Mouse (Mus musculus) megakaryocyte, adult 5-6 weeks (primary cell): ENCODE results near the gene Magi3. TPM values are rescaled to one million over a fixed set of nuclear protein-coding genes. Genes with fewer than 3 reads are reported as not detected.

Experiments
- ATAC-seq: 2 replicates; pipeline ENCODE4 v1.8.0; 2016; ENCODE audit warnings: mild to moderate bottlenecking, inconsistent platforms; ENCODE audit not compliant: poor library complexity, severe bottlenecking
- total RNA-seq, 2 experiments: library from RNA; stranded (forward) in 1 of 2; stranded (reverse) in 1 of 2; fragments of 153-499, 151-499 nt in 1 of 2; fragments of 221-1000, 200-1000 nt in 1 of 2; gene quantifications; 2 replicates each; pipeline versions ENCODE4 v1.2.3 to v1.2.4; 2015 to 2017

The Magi3 gene
- total RNA-seq, 2 experiments from 2014 or later, result 4.7 to 10.9 TPM

GRCm38 (mm10) chr3:104218926-104219325, 1.2 kb downstream of the Magi3 start:
- ATAC-seq, result peak; percentile 14; the same call in 1 of the 2 replicates

GRCm38 (mm10) chr3:104189823-104190222, 30.4 kb downstream of the Magi3 start:
- ATAC-seq, result no peak

GRCm38 (mm10) chr3:104189234-104189633, 30.9 kb downstream of the Magi3 start:
- ATAC-seq, result no peak

- ATAC-seq, result 0 out of 2 replicates have a peak, but pooled peaks have one; percentile 24
Measured at GRCm38 (mm10) chr3:104184270-104184669, 35.9 kb downstream of the Magi3 start.

- ATAC-seq, result no peak
Measured at GRCm38 (mm10) chr3:104183656-104184055, 36.5 kb downstream of the Magi3 start.

- no peak for ATAC-seq
Measured at GRCm38 (mm10) chr3:104182711-104183110, 37.5 kb downstream of the Magi3 start.

- ATAC-seq, result no peak
Measured at GRCm38 (mm10) chr3:104161347-104161746, 58.8 kb downstream of the Magi3 start.

- ATAC-seq, result no peak
Measured at GRCm38 (mm10) chr3:104160603-104161002, 59.6 kb downstream of the Magi3 start.

- no peak for ATAC-seq
Measured at GRCm38 (mm10) chr3:104150146-104150545, 70.0 kb downstream of the Magi3 start.

GRCm38 (mm10) chr3:104142376-104142775, 77.8 kb downstream of the Magi3 start:
- ATAC-seq, result no peak

GRCm38 (mm10) chr3:104138953-104139450, 81.2 kb downstream of the Magi3 start:
- ATAC-seq, result no peak

GRCm38 (mm10) chr3:104125628-104126027, 94.5 kb downstream of the Magi3 start:
- no peak for ATAC-seq

- no peak for ATAC-seq
Measured at GRCm38 (mm10) chr3:104123846-104124245, 96.3 kb downstream of the Magi3 start.

- no peak for ATAC-seq
Measured at GRCm38 (mm10) chr3:104109478-104109877, 110.7 kb downstream of the Magi3 start.

GRCm38 (mm10) chr3:104104942-104105341, 115.2 kb downstream of the Magi3 start:
- peak; percentile 72 for ATAC-seq

- no peak for ATAC-seq
Measured at GRCm38 (mm10) chr3:104101721-104102120, 118.5 kb downstream of the Magi3 start.

- no peak for ATAC-seq
Measured at GRCm38 (mm10) chr3:104101249-104101648, 118.9 kb downstream of the Magi3 start.

- no peak for ATAC-seq
Measured at GRCm38 (mm10) chr3:104095936-104096335, 124.2 kb downstream of the Magi3 start.

GRCm38 (mm10) chr3:104094646-104095045, 125.5 kb downstream of the Magi3 start:
- ATAC-seq, result no peak

GRCm38 (mm10) chr3:104092759-104093158, 127.4 kb downstream of the Magi3 start:
- ATAC-seq, result no peak

- ATAC-seq, result no peak
Measured at GRCm38 (mm10) chr3:104082031-104082430, 138.1 kb downstream of the Magi3 start.

- no peak for ATAC-seq
Measured at GRCm38 (mm10) chr3:104078725-104079124, 141.4 kb downstream of the Magi3 start.

GRCm38 (mm10) chr3:104069395-104069794, 150.8 kb downstream of the Magi3 start:
- ATAC-seq, result no peak
